Mouse (Mus musculus) forebrain, embryonic 14.5 days (tissue): ENCODE results near the gene Exosc2. TPM values are rescaled to one million over a fixed set of nuclear protein-coding genes. Genes with fewer than 3 reads are reported as not detected.
A peak's percentile ranks its signal among the peaks of the same experiment; 100 is the strongest.

ENCODE experiments used
- ATAC-seq: fragments of 200-750 bp; cut with Nextera tagmentation; 2 replicates; pipeline ENCODE4 v1.8.0; 2017; ENCODE audit warnings: mild to moderate bottlenecking, moderate library complexity
- DNase-seq: peaks from one replicate; pipeline ENCODE4 v3.0.0-alpha.2; 2015; ENCODE audit warnings: low spot score
- H3K27ac ChIP-seq: fragments of 300-500 bp; sonication (generic); 2 replicates; pipeline ENCODE4 v1.5.1; 2014; ENCODE audit warnings: low read depth, mild to moderate bottlenecking, control low read depth, low read length, moderate library complexity
- H3K27me3 ChIP-seq: fragments of 300-500 bp; sonication (generic); replicated peaks from 2 replicates; pipeline ENCODE4 v1.6.1; 2014; ENCODE audit warnings: low read length, control low read depth, mixed read lengths; ENCODE audit not compliant: control insufficient read depth, insufficient read depth
- H3K36me3 ChIP-seq: fragments of 300-500 bp; sonication (generic); 2 replicates; pipeline ENCODE4 v1.6.1; 2014; ENCODE audit warnings: low read length, control low read depth; ENCODE audit not compliant: control insufficient read depth, insufficient read depth
- H3K4me1 ChIP-seq: fragments of 300-500 bp; sonication (generic); 2 replicates; pipeline ENCODE4 v1.6.1; 2014; ENCODE audit warnings: antibody characterized with exemption, low read length, control low read depth; ENCODE audit not compliant: control insufficient read depth, insufficient read depth
- H3K4me2 ChIP-seq: fragments of 300-500 bp; sonication (generic); 2 replicates; pipeline ENCODE4 v1.6.1; 2014; ENCODE audit warnings: mild to moderate bottlenecking, control low read depth, low read length
- H3K4me3 ChIP-seq: fragments of 300-500 bp; sonication (generic); 2 replicates; pipeline ENCODE4 v1.5.1; 2014; ENCODE audit warnings: low read depth, low read length, control low read depth
- H3K9ac ChIP-seq: fragments of 300-500 bp; sonication (generic); 2 replicates; pipeline ENCODE4 v1.6.1; 2014; ENCODE audit warnings: mild to moderate bottlenecking, low read length, control low read depth, moderate library complexity
- H3K9me3 ChIP-seq: fragments of 300-500 bp; sonication (generic); replicated peaks from 2 replicates; pipeline ENCODE4 v1.6.1; 2016; ENCODE audit warnings: low read length, control low read depth, mixed read lengths; ENCODE audit not compliant: control insufficient read depth
- WGBS: fragments of 180-500 bp; shearing (Covaris S2); extraction: QIAGEN DNeasy Blood & Tissue Kit; methylation state at CpG from one replicate; pipeline ENCODE4 v1.1.7; 2014; 5-methylcytosine and 5-hydroxymethylcytosine counted together
- polyA plus RNA-seq: library from polyadenylated mRNA; unstranded; fragments of >200 nt; fragmentation: Nextera tagmentation; extraction: Ambion mirVana; gene quantifications from 2 replicates; pipeline ENCODE4 v1.2.1, GENCODE M21; 2014

The Exosc2 gene
- polyA plus RNA-seq, 1 experiment from 2014 or later, result 32.0 TPM

- no peaks in the 10 kb centered on the region for H3K27me3 ChIP-seq
- H3K4me2 ChIP-seq, result peak overlapping the region; percentile 94
- H3K4me1 ChIP-seq, result peaks cover 20% of the 10 kb centered on the region
- peak overlapping the region; percentile 85 for H3K4me3 ChIP-seq
- no peaks in the 10 kb centered on the region for H3K9me3 ChIP-seq
- no peaks in the 10 kb centered on the region for H3K36me3 ChIP-seq
- DNase-seq (no peak), ATAC-seq (no peak)
- H3K27ac ChIP-seq, result no peak overlapping the region
- WGBS, result under 1% methylated on average over 12 of the region's 12 CpGs
- H3K9ac ChIP-seq, result peak overlapping the region; percentile 94
Measured at GRCm38 (mm10) chr2:31689045-31689444, 18.5 kb downstream of the Exosc2 start.

DNA sequence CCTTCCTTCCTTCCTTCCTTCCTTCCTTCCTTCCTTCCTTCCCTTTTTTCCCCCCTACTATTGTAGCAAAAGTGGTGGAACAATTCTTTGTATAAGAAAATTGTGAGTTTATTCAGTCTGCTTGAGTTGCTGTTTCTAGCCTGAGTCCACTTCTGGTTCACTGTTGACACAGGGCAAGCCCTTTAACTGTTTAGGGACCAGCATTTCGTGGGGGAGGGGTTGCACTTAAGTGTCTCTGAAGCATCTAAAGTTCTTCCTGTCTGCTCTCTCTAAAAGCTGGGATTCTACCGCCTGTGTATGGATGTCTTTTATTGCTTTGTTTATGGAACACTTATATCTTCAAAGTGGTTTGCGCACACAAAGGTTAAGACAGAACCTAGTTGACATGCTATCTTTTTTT, 19.5 kb downstream of the Exosc2 start:
- WGBS, result 60% methylated on average over 3 of the region's 3 CpGs
- DNase-seq (no peak), ATAC-seq (no peak)
- H3K9me3 ChIP-seq, result no peaks in the 10 kb centered on the region
- peak overlapping the region; percentile 94; the same call in 1 of the 2 replicates for H3K9ac ChIP-seq
- no peak overlapping the region for H3K27ac ChIP-seq
- H3K36me3 ChIP-seq, result no peaks in the 10 kb centered on the region
- H3K27me3 ChIP-seq, result no peaks in the 10 kb centered on the region
- H3K4me1 ChIP-seq, result peaks cover 20% of the 10 kb centered on the region
- peak overlapping the region; percentile 85 for H3K4me3 ChIP-seq
- peak overlapping the region; percentile 94 for H3K4me2 ChIP-seq

DNA sequence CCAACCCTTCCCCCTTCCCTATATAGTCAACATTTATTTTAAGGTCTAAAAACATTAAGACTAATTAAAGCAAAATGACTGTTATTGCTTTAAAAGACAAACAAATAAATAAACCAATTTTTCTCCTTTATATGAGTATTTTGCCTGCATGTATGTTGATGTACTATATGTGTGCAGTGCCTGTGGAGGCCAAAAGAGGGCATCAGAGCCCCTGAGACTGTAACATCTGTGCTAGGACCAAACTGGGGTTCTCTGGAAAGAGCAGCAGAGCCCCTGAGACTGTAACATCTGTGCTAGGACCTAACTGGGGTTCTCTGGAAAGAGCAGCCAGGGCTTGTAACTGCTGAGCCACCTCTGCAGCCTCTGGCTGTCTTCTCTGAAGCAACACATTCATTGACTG, 27.7 kb downstream of the Exosc2 start:
- Histone ChIP-seq H3K4me2 (no peak overlapping the region), H3K27ac (no peak overlapping the region), H3K4me3 (no peak overlapping the region), H3K36me3 (peaks cover 17% of the 10 kb centered on the region), H3K9me3 (no peaks in the 10 kb centered on the region), H3K27me3 (no peaks in the 10 kb centered on the region), H3K9ac (no peak overlapping the region), H3K4me1 (no peaks in the 10 kb centered on the region)
- DNase-seq (no peak), ATAC-seq (no peak)

DNA sequence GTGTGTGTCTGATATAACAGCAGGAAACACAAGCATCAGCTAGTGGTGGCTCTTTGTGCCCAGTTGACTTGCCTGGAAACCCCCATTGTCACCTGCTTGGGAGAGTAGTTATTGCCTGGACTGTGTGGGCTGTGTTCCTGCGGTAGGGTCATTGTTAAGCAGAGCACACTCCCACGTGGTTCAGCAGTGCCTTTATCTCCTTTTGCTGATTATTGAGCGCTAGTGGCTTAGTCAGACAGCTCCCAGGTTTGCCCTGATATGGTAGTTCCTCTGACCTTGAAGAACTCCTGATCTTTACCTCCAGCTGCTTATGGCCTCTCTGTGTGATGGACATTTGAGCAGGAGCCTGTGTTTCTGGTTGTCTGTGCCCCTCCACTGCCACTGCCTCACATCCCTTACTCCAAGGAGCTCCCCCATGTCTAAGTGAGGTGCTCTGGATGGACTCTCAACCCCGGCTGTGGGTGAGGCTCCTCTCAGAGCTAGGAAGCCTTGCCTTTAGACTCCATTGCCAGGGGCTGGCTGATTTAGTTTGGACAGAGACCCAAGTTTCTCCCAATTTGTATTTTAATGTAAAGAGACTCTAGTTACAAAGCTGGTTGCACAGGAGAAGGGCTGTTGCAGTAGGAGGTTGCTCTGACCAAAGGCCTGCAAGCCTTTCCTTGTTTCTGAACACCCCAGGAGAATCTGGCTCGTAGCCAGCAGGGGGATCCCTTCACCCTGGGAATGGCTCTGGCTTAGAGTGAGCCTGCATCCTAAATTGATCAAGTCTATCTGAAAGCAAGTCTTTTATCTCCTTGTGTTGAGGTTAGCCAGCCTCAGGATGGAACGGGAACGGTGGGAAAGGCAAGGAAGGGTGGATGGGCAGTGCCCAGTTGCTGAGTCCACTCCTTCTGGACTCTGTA, 30.3 kb downstream of the Exosc2 start:
- H3K4me2 ChIP-seq, result no peak overlapping the region
- H3K36me3 ChIP-seq, result peaks cover 15% of the 10 kb centered on the region
- H3K4me1 ChIP-seq, result no peaks in the 10 kb centered on the region
- DNase-seq (peak; percentile 44), ATAC-seq (no peak)
- H3K9ac ChIP-seq, result no peak overlapping the region
- H3K9me3 ChIP-seq, result no peaks in the 10 kb centered on the region
- no peaks in the 10 kb centered on the region for H3K27me3 ChIP-seq
- no peak overlapping the region for H3K4me3 ChIP-seq
- no peak overlapping the region for H3K27ac ChIP-seq
- 49% methylated on average over 7 of the region's 7 CpGs for WGBS

DNA sequence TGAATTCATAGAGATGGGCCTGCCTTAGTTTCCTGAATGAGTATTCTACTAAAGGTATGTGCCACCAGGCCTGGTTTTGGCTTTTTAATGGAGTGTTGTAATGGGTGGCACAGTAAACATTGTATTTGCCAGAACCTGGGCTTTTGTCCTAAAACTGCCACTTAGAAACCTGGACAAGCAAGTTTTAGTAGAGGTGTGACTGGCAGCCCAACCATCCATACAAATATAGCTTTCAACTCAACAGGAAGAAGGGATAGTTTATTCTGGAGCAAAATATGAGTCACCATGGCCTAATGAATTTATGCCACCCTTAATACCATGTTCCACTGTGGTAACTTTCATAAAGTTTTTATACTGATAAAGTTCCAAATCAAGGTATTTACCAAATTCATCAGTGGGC, 32.7 kb downstream of the Exosc2 start:
- Histone ChIP-seq H3K4me3 (no peak overlapping the region), H3K4me1 (no peaks in the 10 kb centered on the region), H3K9ac (no peak overlapping the region), H3K36me3 (peaks cover 5% of the 10 kb centered on the region; the same call in 1 of the 2 replicates), H3K27me3 (no peaks in the 10 kb centered on the region), H3K9me3 (no peaks in the 10 kb centered on the region), H3K27ac (no peak overlapping the region), H3K4me2 (no peak overlapping the region)
- DNase-seq, result no peak
- no peak for ATAC-seq

DNA sequence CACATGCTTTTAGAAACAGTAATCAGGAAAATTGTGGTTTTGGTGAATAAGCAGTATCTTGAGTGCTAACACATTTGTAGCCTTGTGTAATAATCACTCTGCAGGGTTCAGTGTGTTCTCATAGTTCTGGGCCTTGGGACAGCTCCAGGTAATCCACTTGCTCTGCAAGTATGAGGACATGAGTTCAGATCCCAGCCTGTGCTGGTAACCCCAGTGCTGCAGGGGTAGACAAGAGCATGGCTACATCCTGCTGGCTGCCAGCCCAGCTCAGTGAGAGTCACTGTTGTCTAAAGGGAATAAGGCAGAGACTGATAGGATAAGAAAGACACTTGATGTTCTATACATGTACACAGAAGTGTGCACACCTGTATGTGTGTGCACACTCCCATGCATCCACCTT, 35.4 kb downstream of the Exosc2 start:
- Histone ChIP-seq H3K27me3 (no peaks in the 10 kb centered on the region), H3K4me3 (no peak overlapping the region), H3K4me1 (no peaks in the 10 kb centered on the region), H3K4me2 (no peak overlapping the region), H3K9ac (no peak overlapping the region), H3K27ac (no peak overlapping the region), H3K9me3 (no peaks in the 10 kb centered on the region), H3K36me3 (no peaks in the 10 kb centered on the region)
- DNase-seq (no peak), ATAC-seq (no peak)

- Histone ChIP-seq H3K4me1 (no peaks in the 10 kb centered on the region), H3K27me3 (no peaks in the 10 kb centered on the region), H3K9ac (no peak overlapping the region), H3K4me3 (no peak overlapping the region), H3K9me3 (no peaks in the 10 kb centered on the region), H3K27ac (no peak overlapping the region), H3K4me2 (no peak overlapping the region), H3K36me3 (no peaks in the 10 kb centered on the region)
- no peak for DNase-seq
- WGBS, result 96% methylated on average over 2 of the region's 2 CpGs
- no peak for ATAC-seq
Measured at GRCm38 (mm10) chr2:31706531-31706930, 36.0 kb downstream of the Exosc2 start.

GRCm38 (mm10) chr2:31712716-31713115, 42.2 kb downstream of the Exosc2 start:
- H3K9me3 ChIP-seq, result no peaks in the 10 kb centered on the region
- H3K4me1 ChIP-seq, result no peaks in the 10 kb centered on the region
- H3K36me3 ChIP-seq, result no peaks in the 10 kb centered on the region
- H3K27me3 ChIP-seq, result no peaks in the 10 kb centered on the region
- peak; percentile 7 for DNase-seq
- no peak overlapping the region for H3K9ac ChIP-seq
- no peak for ATAC-seq
- no peak overlapping the region for H3K4me2 ChIP-seq
- no peak overlapping the region for H3K4me3 ChIP-seq
- H3K27ac ChIP-seq, result no peak overlapping the region
- WGBS, result 77% methylated on average over 2 of the region's 2 CpGs

- Histone ChIP-seq H3K9ac (no peak overlapping the region), H3K36me3 (no peaks in the 10 kb centered on the region), H3K27me3 (no peaks in the 10 kb centered on the region), H3K4me3 (no peak overlapping the region), H3K4me2 (no peak overlapping the region), H3K9me3 (no peaks in the 10 kb centered on the region), H3K4me1 (no peaks in the 10 kb centered on the region), H3K27ac (no peak overlapping the region)
- no peak for ATAC-seq
- WGBS, result 88% methylated on average over 3 of the region's 3 CpGs
- DNase-seq, result no peak
Measured at GRCm38 (mm10) chr2:31713813-31714212, 43.3 kb downstream of the Exosc2 start.
